Mouse (Mus musculus): ENCODE measurements around the gene Lpar1.

- TF ChIP-seq GATA1 (IDR thresholded peaks at IDR 0.05; ENCODE audit: borderline replicate concordance, low read length) (no peak), FLI1 (IDR thresholded peaks at IDR 0.05; ENCODE audit: low read length) (no peak)
Measured at GRCm38 (mm10) chr4:58562776-58563175, 9.1 kb upstream of the Lpar1 start.

Measured in megakaryocyte, embryonic 14.5 days (primary cell).